Mouse (Mus musculus) C2C12 (cell line): Measurements from ENCODE around the gene Pnma1.

ENCODE experiments used
- CTCF ChIP-seq: IDR thresholded peaks from one replicate; pipeline ENCODE4 v1.5.1; 2011; ENCODE audit not compliant: control insufficient read depth, insufficient read depth, insufficient read length
- USF1 ChIP-seq: IDR thresholded peaks from one replicate; pipeline ENCODE4 v1.6.1; 2011; ENCODE audit warnings: low read depth, mild to moderate bottlenecking, control low read depth, moderate library complexity

DNA sequence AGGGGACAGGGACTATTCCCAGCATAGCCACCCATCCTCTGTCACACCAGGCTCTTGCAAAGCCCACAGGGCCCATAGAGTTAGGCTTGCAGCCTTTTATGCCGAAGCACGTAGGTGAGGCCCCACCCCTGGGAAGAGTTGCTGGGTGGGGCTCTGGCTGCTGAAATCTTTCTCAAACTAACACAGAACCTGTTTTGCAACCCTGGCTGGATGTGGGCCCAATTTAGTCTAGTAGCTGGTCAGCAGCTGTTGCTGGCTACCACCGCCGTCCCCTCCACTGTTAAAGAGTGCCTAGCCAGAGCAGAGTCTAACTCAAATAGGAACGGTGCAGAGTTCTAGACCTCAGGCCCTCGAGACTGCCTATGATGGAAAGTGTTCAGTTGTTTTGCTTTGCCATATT is 26.6 kb upstream of the Pnma1 start:
- TF ChIP-seq CTCF (no peak), USF1 (no peak)
